Mouse (Mus musculus) adrenal gland, postnatal 25 days (tissue): ENCODE results near the gene Dpyd. TPM values are rescaled to one million over a fixed set of nuclear protein-coding genes. Genes with fewer than 3 reads are reported as not detected.

Experiments used
- DNase-seq: peaks from one replicate; pipeline ENCODE4 v3.0.0; 2021; ENCODE audit warnings: mixed read lengths
- total RNA-seq: library from RNA; stranded (reverse); gene quantifications from 2 replicates; pipeline ENCODE4 v1.2.3, GENCODE M21; 2021

The Dpyd gene
- total RNA-seq, 1 experiment from 2014 or later: 28.1 TPM

DNA sequence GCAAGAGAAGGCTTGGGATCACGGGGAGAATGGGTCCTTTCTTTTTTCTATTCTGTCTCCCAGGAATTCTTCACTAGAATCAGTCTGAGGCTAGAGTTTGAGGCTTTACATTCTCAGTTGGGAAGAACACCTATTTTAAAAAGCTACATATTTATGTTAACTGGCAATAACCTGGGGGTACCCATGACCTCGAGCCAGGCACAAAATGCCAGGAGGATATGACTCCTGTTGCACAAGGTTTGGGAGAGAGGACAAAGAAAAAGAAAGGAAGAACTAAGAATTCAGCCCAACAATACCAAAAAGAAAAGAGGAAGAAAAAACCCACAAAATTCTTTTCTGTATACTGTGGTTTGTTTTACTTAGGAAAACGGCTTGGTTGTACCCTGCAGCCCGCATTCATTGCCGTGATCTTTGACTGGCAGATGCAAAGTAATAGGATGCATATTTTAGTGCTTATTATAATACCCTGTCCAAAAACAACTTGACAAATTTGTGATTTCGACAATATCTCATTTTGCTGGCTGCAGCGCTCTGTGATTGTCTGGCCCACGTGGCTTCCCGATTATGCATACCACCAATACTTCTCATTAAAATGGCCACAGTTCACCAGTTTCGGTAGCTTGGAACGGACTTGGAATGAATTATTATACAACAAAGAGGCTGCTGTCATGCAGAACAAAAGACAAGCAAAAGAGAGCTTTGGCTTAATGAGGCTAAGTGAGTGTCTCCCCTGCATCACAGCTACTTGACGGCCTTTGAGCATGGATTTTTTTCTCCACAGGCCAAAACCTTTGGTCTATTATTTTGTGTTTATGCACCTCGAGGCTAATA lies 799.8 kb downstream of the Dpyd start:
- no peak for DNase-seq

DNA sequence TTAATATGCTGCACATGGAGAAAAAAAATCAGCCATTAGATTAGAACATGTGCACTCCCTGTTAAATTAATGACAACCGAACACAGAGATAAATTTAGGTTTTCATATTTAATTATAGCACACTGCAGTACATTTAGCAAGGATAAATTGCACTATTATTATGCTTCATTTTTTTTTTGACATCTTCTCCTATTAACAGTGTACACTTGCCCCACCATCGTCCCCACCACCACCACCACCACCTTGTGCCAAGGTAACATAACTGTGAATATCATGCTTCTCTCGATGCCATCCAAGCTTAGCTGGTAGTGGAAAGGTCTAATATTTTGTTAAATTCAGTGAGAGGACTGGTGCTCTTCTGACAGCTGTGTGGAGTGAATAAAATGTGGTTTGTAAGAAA lies 800.5 kb downstream of the Dpyd start:
- DNase-seq: no peak

- DNase-seq: peak; percentile 3
These were observed 807.0 kb downstream of the Dpyd start for GRCm38 (mm10) chr3:119368931-119369330.

- no peak for DNase-seq
These were observed 819.2 kb downstream of the Dpyd start for GRCm38 (mm10) chr3:119381119-119381518.

DNA sequence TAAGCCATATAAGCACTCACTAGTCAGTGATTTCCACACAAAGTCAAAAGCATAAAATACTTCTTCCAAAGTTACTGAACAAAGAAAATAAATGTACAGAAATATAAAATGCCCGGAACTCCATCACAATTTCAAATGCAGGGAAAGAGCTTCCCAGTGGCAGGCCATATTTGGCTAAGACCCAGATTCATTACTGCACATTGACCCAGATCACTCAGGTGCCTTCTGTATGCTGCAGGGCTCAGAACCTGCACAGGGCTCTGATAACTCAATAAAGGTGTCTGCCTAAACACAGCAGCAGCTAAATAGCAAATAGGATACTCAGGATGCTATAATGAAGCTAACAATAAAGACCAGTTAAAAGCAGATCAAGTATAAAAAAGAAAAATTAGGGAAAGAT lies 820.5 kb downstream of the Dpyd start:
- DNase-seq: no peak

DNA sequence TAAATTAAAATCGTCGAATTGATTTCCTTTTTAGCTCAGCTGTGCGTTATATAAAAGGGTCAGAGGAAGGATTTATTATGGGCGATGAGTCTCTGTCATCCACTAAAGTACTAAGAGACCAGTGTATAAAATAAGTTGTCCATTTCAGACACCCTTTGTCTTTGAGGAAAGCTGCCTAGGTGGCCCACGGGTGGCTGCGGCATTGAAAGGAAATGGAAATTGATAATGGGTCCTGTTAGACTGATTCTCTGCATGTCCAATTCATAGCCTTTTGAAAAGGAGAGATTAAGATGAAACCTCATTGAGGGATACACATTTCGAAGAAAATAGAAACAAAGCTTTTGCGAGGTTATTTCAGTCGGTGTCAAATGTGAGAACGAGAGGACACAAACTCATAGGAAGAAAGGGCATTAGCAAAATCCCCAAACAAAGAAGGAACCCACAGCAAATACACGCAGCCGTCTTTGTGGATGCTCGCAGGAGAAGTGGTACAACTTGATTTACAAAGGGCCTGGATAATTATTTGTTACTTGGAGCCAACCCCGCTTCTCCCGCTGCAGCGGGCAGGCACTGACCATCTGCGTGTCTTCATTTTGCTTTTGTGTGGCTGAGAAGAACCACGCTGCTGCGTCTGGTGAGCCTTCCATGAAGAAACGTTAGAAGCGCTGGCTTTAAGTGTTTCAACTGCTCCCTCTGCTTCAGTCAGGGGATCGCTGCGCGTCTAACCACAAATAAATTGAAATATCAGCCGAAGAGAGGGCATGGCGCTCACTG lies 825.6 kb downstream of the Dpyd start:
- DNase-seq: no peak

DNA sequence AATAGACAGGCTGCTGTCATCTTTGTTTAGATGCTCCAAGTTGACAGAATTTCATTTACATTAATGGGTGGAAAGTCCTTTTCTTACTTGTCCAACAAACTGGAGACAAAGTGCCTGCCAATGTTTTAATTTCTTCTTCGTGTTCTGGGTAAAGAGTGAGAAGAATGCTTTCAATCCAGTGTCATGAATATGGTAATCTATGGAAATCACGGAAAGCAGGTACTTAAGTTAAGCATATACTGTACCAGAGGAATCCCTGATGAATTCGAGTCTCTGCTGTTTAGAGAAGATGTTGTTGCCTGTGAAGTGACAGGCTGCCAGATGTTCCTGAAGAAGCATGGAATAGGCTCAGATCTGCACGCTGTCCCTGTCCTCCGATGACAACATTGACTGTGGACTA lies 835.3 kb downstream of the Dpyd start:
- no peak for DNase-seq

GRCm38 (mm10) chr3:119402836-119403728 lies 841.2 kb downstream of the Dpyd start:
- no peak for DNase-seq

- DNase-seq: peak; percentile 8
These were observed 857.3 kb downstream of the Dpyd start for GRCm38 (mm10) chr3:119419087-119419709.

DNA sequence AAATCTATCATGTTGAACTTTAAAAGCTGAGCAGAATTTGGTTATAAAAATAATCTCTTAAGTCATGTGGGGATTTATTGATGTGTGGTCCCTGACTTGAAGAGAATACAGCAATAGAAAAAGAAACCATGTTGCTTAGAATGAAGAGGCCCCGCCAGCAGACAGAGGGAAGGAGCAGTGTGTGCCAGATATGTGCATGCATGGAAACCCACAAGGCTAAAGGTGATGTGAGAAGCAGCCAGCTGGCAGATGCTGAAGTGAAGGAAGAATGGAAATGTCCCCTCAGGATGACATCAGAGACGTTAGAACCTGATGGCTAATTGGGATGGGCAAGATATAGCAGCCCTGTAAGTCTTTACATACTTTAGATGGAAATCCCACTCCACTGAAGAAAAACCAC lies 857.8 kb downstream of the Dpyd start:
- DNase-seq: no peak

DNA sequence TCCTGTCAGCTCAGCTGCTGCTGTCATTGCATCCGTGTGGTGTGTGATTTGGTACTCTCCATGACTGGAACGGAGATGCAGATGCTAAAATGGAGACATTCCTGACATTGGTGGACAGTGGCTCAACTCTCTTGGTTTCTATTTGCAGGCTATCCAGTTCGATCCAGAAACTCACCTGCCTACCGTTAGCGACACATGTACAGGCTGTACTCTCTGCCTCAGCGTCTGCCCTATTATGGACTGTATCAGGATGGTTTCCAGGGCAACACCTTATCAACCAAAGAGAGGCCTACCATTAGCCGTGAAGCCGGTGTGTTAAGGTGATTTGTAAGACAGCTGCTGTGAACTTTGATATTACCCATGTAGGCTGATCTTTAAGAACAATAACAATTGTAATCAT lies 869.4 kb downstream of the Dpyd start:
- no peak for DNase-seq

GRCm38 (mm10) chr3:119431757-119432156 lies 869.8 kb downstream of the Dpyd start:
- no peak for DNase-seq

DNA sequence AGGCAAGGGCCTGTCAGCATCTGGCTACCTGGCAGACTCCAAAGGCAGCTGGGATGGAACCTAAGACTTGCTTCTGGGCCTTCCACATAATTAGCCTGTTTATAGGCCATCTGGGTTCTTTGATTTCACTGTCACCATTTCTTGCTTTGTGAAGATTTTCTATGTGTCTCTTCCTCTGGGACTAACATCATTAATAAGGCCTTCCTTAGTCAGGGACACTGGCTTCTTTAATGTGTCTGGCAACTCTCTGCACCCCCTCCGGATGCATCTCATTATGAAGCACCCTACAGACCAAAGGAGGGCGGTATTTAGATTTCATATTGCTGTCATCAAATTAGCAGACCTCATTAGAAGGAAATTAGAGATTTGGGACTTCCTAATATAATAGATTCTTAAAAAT lies 885.6 kb downstream of the Dpyd start:
- no peak for DNase-seq

GRCm38 (mm10) chr3:119464073-119464472 lies 902.1 kb downstream of the Dpyd start:
- DNase-seq: no peak

DNA sequence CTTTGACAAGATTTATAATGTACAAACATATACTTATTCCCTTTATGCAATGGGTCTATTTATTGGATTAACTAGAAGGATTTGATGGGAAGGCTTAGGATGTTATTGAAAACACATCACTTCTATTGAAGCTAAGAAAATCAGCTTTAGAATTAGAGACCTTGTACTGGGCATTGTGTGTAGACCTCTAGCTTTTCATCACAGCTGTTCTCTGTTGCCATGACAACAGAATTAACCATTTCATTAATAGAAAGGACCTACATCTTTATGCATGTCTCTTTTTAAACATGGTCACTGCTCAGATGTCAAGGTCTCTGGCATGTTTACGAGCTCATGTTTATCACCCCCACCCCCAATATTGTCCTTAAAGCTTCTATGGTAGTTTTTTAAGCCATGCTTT lies 902.5 kb downstream of the Dpyd start:
- no peak for DNase-seq

- DNase-seq: peak; percentile 6
These were observed 905.8 kb downstream of the Dpyd start for GRCm38 (mm10) chr3:119467723-119468122.
